Mouse (Mus musculus): ENCODE results near the gene Usp54. TPM values are rescaled to one million over a fixed set of nuclear protein-coding genes. Genes with fewer than 3 reads are reported as not detected.
A peak's percentile ranks its signal among the peaks of the same experiment; 100 is the strongest.
"Not testable (repeated sequence)": the region's sequence is repeated elsewhere in the genome, so short reads cannot be mapped to it uniquely, and the experiment has no call there.

The Usp54 gene
- total and polyA plus RNA-seq, 3 experiments: 0.72 to 3.9 (median 3.3) TPM

- Histone ChIP-seq H3K9me3 (replicated peaks) (no peaks in the 10 kb centered on the region), H3K27me3 (ENCODE audit: insufficient read depth, low read length) (no peaks in the 10 kb centered on the region), H3K36me3 (replicated peaks) (peaks cover 4% of the 10 kb centered on the region), H3K4me1 (ENCODE audit: insufficient read depth, low read depth, low read length) (no peaks in the 10 kb centered on the region), H3K4me3 (ENCODE audit: low read depth, low read length) (no peak overlapping the region)
- TF ChIP-seq GATA1 (IDR thresholded peaks at IDR 0.05; ENCODE audit: borderline replicate concordance, low read length) (no peak), CTCF (IDR thresholded peaks at IDR 0.05; ENCODE audit: low read depth, low read length) (no peak), POLR2AphosphoS5 (IDR thresholded peaks at IDR 0.05; ENCODE audit: insufficient replicate concordance, low read depth, low read length) (no peak), GATA2 (IDR thresholded peaks at IDR 0.05; ENCODE audit: borderline replicate concordance, low read depth, low read length) (no peak)
- no peak for ATAC-seq (ENCODE audit: extremely low read depth, insufficient number of reproducible peaks, low FRiP score, poor library complexity, severe bottlenecking)
- no peak for DNase-seq (ENCODE audit: low spot score)
These were observed 61.9 kb downstream of the Usp54 start for GRCm38 (mm10) chr14:20578822-20579407.

DNA sequence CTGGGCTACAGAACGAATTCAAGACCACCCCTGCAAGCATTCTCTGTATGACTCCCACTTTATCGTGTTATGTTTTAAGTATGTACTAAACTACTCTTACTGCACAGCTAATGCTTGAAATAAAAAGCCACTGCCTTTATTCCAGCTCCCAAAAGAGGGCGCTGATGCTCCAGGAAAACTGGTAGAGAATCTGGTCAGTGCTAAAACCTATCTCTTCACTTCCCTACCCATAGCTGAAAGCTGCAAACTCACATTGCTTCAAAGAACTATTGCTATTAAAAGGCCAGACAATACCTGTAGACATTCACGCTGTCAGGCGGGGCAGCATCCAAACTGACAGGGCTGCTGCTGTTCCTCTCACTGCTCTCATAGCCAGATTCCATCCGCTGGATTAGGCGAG, 64.7 kb downstream of the Usp54 start:
- Histone ChIP-seq H3K36me3 (replicated peaks) (peaks cover 6% of the 10 kb centered on the region), H3K27me3 (ENCODE audit: insufficient read depth, low read length) (no peaks in the 10 kb centered on the region), H3K4me1 (ENCODE audit: insufficient read depth, low read depth, low read length) (no peaks in the 10 kb centered on the region), H3K9me3 (replicated peaks) (no peaks in the 10 kb centered on the region), H3K4me3 (ENCODE audit: low read depth, low read length) (no peak overlapping the region)
- TF ChIP-seq CTCF (IDR thresholded peaks at IDR 0.05; ENCODE audit: low read depth, low read length): 0 out of 2 replicates have a peak, but pooled peaks have one; percentile 34
- no peak for TF ChIP-seq TAL1 (conservative IDR thresholded peaks at IDR 0.05; ENCODE audit: low read depth, low read length)
- no peak for TF ChIP-seq GATA1 (IDR thresholded peaks at IDR 0.05; ENCODE audit: borderline replicate concordance, low read length)
- DNase-seq (ENCODE audit: low spot score) (peak; percentile 40), ATAC-seq (ENCODE audit: extremely low read depth, insufficient number of reproducible peaks, low FRiP score, poor library complexity, severe bottlenecking) (no peak)

DNA sequence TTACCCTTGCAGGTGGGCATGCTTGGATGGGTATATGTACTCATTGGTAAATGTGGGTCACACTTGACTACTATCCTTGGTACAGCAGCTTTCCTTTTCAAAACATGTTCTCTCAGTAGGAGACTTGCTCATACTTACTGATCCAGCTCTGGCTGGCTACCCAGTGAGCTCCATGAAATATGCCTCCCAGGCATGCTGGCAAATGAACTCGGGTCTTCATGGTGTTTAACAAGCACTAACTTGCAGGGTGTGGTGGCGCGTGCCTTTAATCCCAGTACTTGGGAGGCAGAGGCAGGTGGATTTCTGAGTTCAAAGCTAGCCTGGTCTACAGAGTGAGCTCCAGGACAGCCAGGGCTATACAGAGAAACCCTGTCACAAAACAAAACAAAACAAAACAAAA, 67.7 kb downstream of the Usp54 start:
- DNase-seq (ENCODE audit: low spot score); H3K4me1 ChIP-seq (ENCODE audit: insufficient read depth, low read depth, low read length); H3K9me3 ChIP-seq (replicated peaks); ATAC-seq (ENCODE audit: extremely low read depth, insufficient number of reproducible peaks, low FRiP score, poor library complexity, severe bottlenecking); H3K36me3 ChIP-seq (replicated peaks); H3K4me3 ChIP-seq (ENCODE audit: low read depth, low read length); H3K27me3 ChIP-seq (ENCODE audit: insufficient read depth, low read length): not testable (repeated sequence)

DNA sequence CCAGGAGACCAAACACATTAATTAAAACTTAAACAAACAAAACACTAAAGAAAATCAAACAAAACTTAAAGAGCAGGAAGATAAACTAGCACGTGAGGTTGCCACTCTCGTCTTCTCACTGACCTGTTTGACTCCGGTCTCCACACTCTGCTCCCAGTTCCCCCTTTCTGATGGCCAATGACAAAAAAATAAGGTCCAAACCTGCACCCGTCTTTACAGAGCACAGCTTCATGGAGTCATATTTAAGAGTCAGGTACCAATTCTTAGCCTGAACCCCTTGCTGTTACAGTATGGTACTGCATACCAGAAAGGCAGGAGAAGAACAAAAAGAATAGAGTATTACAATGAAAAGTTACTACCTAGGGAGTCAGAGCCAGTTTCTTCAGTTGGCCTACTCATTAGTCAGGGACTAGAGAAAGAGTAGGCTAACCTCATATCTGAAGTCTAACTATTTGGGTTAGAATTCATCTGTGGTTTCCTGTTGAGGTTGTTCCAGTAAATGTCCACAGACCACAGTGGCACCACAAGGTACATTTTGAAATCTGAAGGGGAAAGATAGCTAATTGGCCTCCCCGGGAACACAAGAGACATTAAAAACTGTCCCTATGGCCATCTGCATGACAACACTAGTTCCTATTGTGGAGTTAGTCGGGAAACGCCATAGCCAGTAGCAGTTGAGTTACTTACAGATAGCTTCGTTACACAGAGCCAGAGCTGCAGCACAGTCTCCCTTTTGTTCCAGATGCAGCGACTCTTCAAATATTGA, 75.4 kb downstream of the Usp54 start:
- no peak overlapping the region for H3K4me3 ChIP-seq (ENCODE audit: low read depth, low read length)
- no peaks in the 10 kb centered on the region for H3K9me3 ChIP-seq (replicated peaks)
- H3K27me3 ChIP-seq (ENCODE audit: insufficient read depth, low read length): no peaks in the 10 kb centered on the region
- no peak for ATAC-seq (ENCODE audit: extremely low read depth, insufficient number of reproducible peaks, low FRiP score, poor library complexity, severe bottlenecking)
- DNase-seq (ENCODE audit: low spot score): no peak
- H3K4me1 ChIP-seq (ENCODE audit: insufficient read depth, low read depth, low read length): peaks cover 5% of the 10 kb centered on the region; the same call in 1 of the 2 replicates
- TF ChIP-seq TAL1 (conservative IDR thresholded peaks at IDR 0.05; ENCODE audit: low read depth, low read length) (no peak), GATA1 (IDR thresholded peaks at IDR 0.05; ENCODE audit: borderline replicate concordance, low read length) (no peak), GATA2 (IDR thresholded peaks at IDR 0.05; ENCODE audit: borderline replicate concordance, low read depth, low read length) (no peak), CTCF (IDR thresholded peaks at IDR 0.05; ENCODE audit: low read depth, low read length) (no peak), POLR2AphosphoS5 (IDR thresholded peaks at IDR 0.05; ENCODE audit: insufficient replicate concordance, low read depth, low read length) (no peak)
- peaks cover 15% of the 10 kb centered on the region for H3K36me3 ChIP-seq (replicated peaks)

GRCm38 (mm10) chr14:20564692-20565091, 76.2 kb downstream of the Usp54 start:
- peaks cover 15% of the 10 kb centered on the region for H3K36me3 ChIP-seq (replicated peaks)
- H3K27me3 ChIP-seq (ENCODE audit: insufficient read depth, low read length): no peaks in the 10 kb centered on the region
- peaks cover 5% of the 10 kb centered on the region; the same call in 1 of the 2 replicates for H3K4me1 ChIP-seq (ENCODE audit: insufficient read depth, low read depth, low read length)
- no peak overlapping the region for H3K4me3 ChIP-seq (ENCODE audit: low read depth, low read length)
- DNase-seq (ENCODE audit: low spot score) (no peak), ATAC-seq (ENCODE audit: extremely low read depth, insufficient number of reproducible peaks, low FRiP score, poor library complexity, severe bottlenecking) (no peak)
- H3K9me3 ChIP-seq (replicated peaks): no peaks in the 10 kb centered on the region
- TF ChIP-seq GATA2 (IDR thresholded peaks at IDR 0.05; ENCODE audit: borderline replicate concordance, low read depth, low read length): no peak
- TF ChIP-seq GATA1 (IDR thresholded peaks at IDR 0.05; ENCODE audit: borderline replicate concordance, low read length): no peak
- no peak for TF ChIP-seq POLR2AphosphoS5 (IDR thresholded peaks at IDR 0.05; ENCODE audit: insufficient replicate concordance, low read depth, low read length)
- no peak for TF ChIP-seq CTCF (IDR thresholded peaks at IDR 0.05; ENCODE audit: low read depth, low read length)
- TF ChIP-seq TAL1 (conservative IDR thresholded peaks at IDR 0.05; ENCODE audit: low read depth, low read length): no peak

DNA sequence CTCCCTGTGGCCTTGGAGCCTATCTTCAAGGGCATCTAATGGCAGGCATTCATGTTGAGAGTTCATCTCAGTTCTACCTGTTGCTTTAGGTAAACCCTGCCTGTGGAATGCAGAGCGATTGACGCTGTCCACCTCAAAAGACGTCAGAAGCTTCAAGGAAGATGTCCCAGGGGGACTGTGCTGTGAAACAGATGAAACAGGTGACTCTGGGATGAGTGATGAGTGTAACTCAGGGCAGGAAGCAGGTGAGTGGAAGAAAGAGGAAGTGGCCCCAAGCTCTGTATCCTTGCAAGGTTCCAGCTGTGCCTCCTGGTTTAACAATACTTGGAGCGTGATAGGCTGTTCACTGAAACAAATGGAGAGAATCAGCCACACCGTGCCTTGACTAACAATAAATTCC, 79.0 kb downstream of the Usp54 start:
- Histone ChIP-seq H3K4me1 (ENCODE audit: insufficient read depth, low read depth, low read length) (peaks cover 5% of the 10 kb centered on the region; the same call in 1 of the 2 replicates), H3K4me3 (ENCODE audit: low read depth, low read length) (no peak overlapping the region), H3K9me3 (replicated peaks) (no peaks in the 10 kb centered on the region), H3K36me3 (replicated peaks) (peaks cover 15% of the 10 kb centered on the region), H3K27me3 (ENCODE audit: insufficient read depth, low read length) (no peaks in the 10 kb centered on the region)
- no peak for DNase-seq (ENCODE audit: low spot score)
- ATAC-seq (ENCODE audit: extremely low read depth, insufficient number of reproducible peaks, low FRiP score, poor library complexity, severe bottlenecking): no peak
- TF ChIP-seq CTCF (IDR thresholded peaks at IDR 0.05; ENCODE audit: low read depth, low read length) (no peak), GATA2 (IDR thresholded peaks at IDR 0.05; ENCODE audit: borderline replicate concordance, low read depth, low read length) (no peak), POLR2AphosphoS5 (IDR thresholded peaks at IDR 0.05; ENCODE audit: insufficient replicate concordance, low read depth, low read length) (no peak), TAL1 (conservative IDR thresholded peaks at IDR 0.05; ENCODE audit: low read depth, low read length) (no peak), GATA1 (IDR thresholded peaks at IDR 0.05; ENCODE audit: borderline replicate concordance, low read length) (no peak)

Measured in G1E (cell line).